Mouse (Mus musculus): ENCODE measurements at regions not wholly inside any gene's neighbourhood (a gene's known extent, or its start where the extent isn't known, plus 50 kb on each side); places are given as distances from the start of the nearest gene placed in this dataset.
"Not testable (repeated sequence)": the region's sequence is repeated elsewhere in the genome, so short reads cannot be mapped to it uniquely, and the experiment has no call there.

- not testable (repeated sequence) for TF ChIP-seq EP300, CTCF (IDR thresholded peaks at IDR 0.05)
These were observed 720.3 kb downstream of the Brinp3 start for GRCm38 (mm10) chr1:147214890-147215289.
